ENCODE assay signal across 24 mouse cellular contexts in genomic region chr2:148085126-148085525, GRCm38 (mm10). TPM values are rescaled to one million over a fixed set of nuclear protein-coding genes. Genes with fewer than 3 reads are reported as not detected.
"Had no signal": no experiment of that assay in that cellular context is flagged by ENCODE, and none has a peak within 500 bp of the region (broad histone marks: within the 10 kb centered on the region; RNA-seq: fewer than 3 reads in every experiment).

No protein-coding gene starts in this region.

- H3K27ac ChIP-seq: kidney, embryonic 15.5 days; left cerebral cortex, adult 2 months; liver, embryonic 13.5 days; stomach, postnatal 0 days had no signal

- H3K4me2 ChIP-seq: kidney, embryonic 15.5 days; liver, embryonic 13.5 days; midbrain, embryonic 11.5 days had no signal

- H3K9ac ChIP-seq: kidney, embryonic 15.5 days; liver, embryonic 13.5 days had no signal

- H3K9me3 ChIP-seq: kidney, embryonic 15.5 days; liver, embryonic 13.5 days had no signal

- DNase-seq: kidney, postnatal 10 days; kidney, postnatal 36 days; liver, embryonic 13.5 days; lung, adult 2 months; lung, postnatal 14 days; lung, postnatal 4 days; right cerebral cortex, adult 18-20 months; right cerebral cortex, postnatal 14 days; right cerebral cortex, postnatal 4 days; thymus, adult 2 months; thymus, postnatal 14 days had no signal

- H3K27me3 ChIP-seq: liver, embryonic 13.5 days had no signal

- H3K4me1 ChIP-seq: kidney, embryonic 15.5 days; liver, embryonic 13.5 days had no signal

- H3K36me3 ChIP-seq: kidney, embryonic 15.5 days; liver, embryonic 13.5 days had no signal

- H3K4me3 ChIP-seq: kidney, embryonic 15.5 days; left cerebral cortex, adult 2 months; liver, embryonic 13.5 days; myocyte had no signal

RNA-seq across cellular contexts. Expression of gene Foxa2, which starts 38.4 kb away (rescaled TPM):
- total RNA-seq: layer of hippocampus, adult 8-10 months; layer of hippocampus, postnatal 10 days; layer of hippocampus, postnatal 36 days; left cerebral cortex, adult 2 months; left cerebral cortex, postnatal 10 days; left cerebral cortex, postnatal 36 days; megakaryocyte progenitor cell, adult 5-6 weeks; megakaryocyte-erythroid progenitor cell, adult 5-6 weeks; monocyte, adult 5-6 weeks had no signal
